Mouse (Mus musculus): ENCODE measurements at regions not wholly inside any gene's neighbourhood (a gene's known extent, or its start where the extent isn't known, plus 50 kb on each side); places are given as distances from the start of the nearest gene placed in this dataset.

GRCm38 (mm10) chr15:24556806-24557205, 856.8 kb downstream of the Basp1 start:
- TF ChIP-seq POLR2A (IDR thresholded peaks at IDR 0.05; ENCODE audit: low read depth, low read length) (no peak), CTCF (IDR thresholded peaks at IDR 0.05; ENCODE audit: extremely low read depth, insufficient read length, insufficient replicate concordance, low read depth, low read length) (no peak)
- Histone ChIP-seq H3K36me3 (ENCODE audit: control insufficient read depth, insufficient read depth, low read length) (no peaks in the 10 kb centered on the region), H3K4me1 (ENCODE audit: control insufficient read depth, insufficient read depth, insufficient read length, low read length) (no peaks in the 10 kb centered on the region), H3K4me3 (ENCODE audit: low read depth, low read length) (no peak overlapping the region), H3K27me3 (ENCODE audit: control insufficient read depth, insufficient read depth, low read length) (no peaks in the 10 kb centered on the region), H3K27ac (ENCODE audit: insufficient read depth, low read depth, low read length) (no peak overlapping the region)
- 88% methylated on average over 4 of the region's 4 CpGs for WGBS

- Histone ChIP-seq H3K4me3 (ENCODE audit: low read depth, low read length) (no peak overlapping the region), H3K27ac (ENCODE audit: insufficient read depth, low read depth, low read length) (no peak overlapping the region), H3K36me3 (ENCODE audit: control insufficient read depth, insufficient read depth, low read length) (no peaks in the 10 kb centered on the region), H3K27me3 (ENCODE audit: control insufficient read depth, insufficient read depth, low read length) (no peaks in the 10 kb centered on the region), H3K4me1 (ENCODE audit: control insufficient read depth, insufficient read depth, insufficient read length, low read length) (no peaks in the 10 kb centered on the region)
- 90% methylated on average over 3 of the region's 3 CpGs for WGBS
- no peak for TF ChIP-seq POLR2A (IDR thresholded peaks at IDR 0.05; ENCODE audit: low read depth, low read length)
- no peak for TF ChIP-seq CTCF (IDR thresholded peaks at IDR 0.05; ENCODE audit: extremely low read depth, insufficient read length, insufficient replicate concordance, low read depth, low read length)
These were observed 863.5 kb downstream of the Basp1 start for GRCm38 (mm10) chr15:24550108-24550507.

- H3K27me3 ChIP-seq (ENCODE audit: control insufficient read depth, insufficient read depth, low read length) = no peaks in the 10 kb centered on the region
- WGBS = 86% methylated on average over 3 of the region's 3 CpGs
- H3K4me3 ChIP-seq (ENCODE audit: low read depth, low read length) = no peak overlapping the region
- H3K36me3 ChIP-seq (ENCODE audit: control insufficient read depth, insufficient read depth, low read length) = no peaks in the 10 kb centered on the region
- no peak overlapping the region for H3K27ac ChIP-seq (ENCODE audit: insufficient read depth, low read depth, low read length)
- H3K4me1 ChIP-seq (ENCODE audit: control insufficient read depth, insufficient read depth, insufficient read length, low read length) = no peaks in the 10 kb centered on the region
- TF ChIP-seq POLR2A (IDR thresholded peaks at IDR 0.05; ENCODE audit: low read depth, low read length) (no peak), CTCF (IDR thresholded peaks at IDR 0.05; ENCODE audit: extremely low read depth, insufficient read length, insufficient replicate concordance, low read depth, low read length) (no peak)
These were observed 883.5 kb downstream of the Basp1 start for GRCm38 (mm10) chr15:24530065-24530464.

- 70% methylated on average over 5 of the region's 5 CpGs for WGBS
- H3K36me3 ChIP-seq (ENCODE audit: control insufficient read depth, insufficient read depth, low read length) = no peaks in the 10 kb centered on the region
- H3K4me1 ChIP-seq (ENCODE audit: control insufficient read depth, insufficient read depth, insufficient read length, low read length) = no peaks in the 10 kb centered on the region
- TF ChIP-seq CTCF (IDR thresholded peaks at IDR 0.05; ENCODE audit: extremely low read depth, insufficient read length, insufficient replicate concordance, low read depth, low read length) (no peak), POLR2A (IDR thresholded peaks at IDR 0.05; ENCODE audit: low read depth, low read length) (no peak)
- no peak overlapping the region for H3K4me3 ChIP-seq (ENCODE audit: low read depth, low read length)
- no peak overlapping the region for H3K27ac ChIP-seq (ENCODE audit: insufficient read depth, low read depth, low read length)
- H3K27me3 ChIP-seq (ENCODE audit: control insufficient read depth, insufficient read depth, low read length) = no peaks in the 10 kb centered on the region
These were observed 886.2 kb downstream of the Basp1 start for GRCm38 (mm10) chr15:24527379-24527778.

GRCm38 (mm10) chr15:24513926-24514325, 899.6 kb downstream of the Basp1 start:
- WGBS = 66% methylated on average over 9 of the region's 9 CpGs
- no peaks in the 10 kb centered on the region for H3K4me1 ChIP-seq (ENCODE audit: control insufficient read depth, insufficient read depth, insufficient read length, low read length)
- H3K36me3 ChIP-seq (ENCODE audit: control insufficient read depth, insufficient read depth, low read length) = no peaks in the 10 kb centered on the region
- H3K27ac ChIP-seq (ENCODE audit: insufficient read depth, low read depth, low read length) = no peak overlapping the region
- H3K4me3 ChIP-seq (ENCODE audit: low read depth, low read length) = no peak overlapping the region
- H3K27me3 ChIP-seq (ENCODE audit: control insufficient read depth, insufficient read depth, low read length) = no peaks in the 10 kb centered on the region
- no peak for TF ChIP-seq POLR2A (IDR thresholded peaks at IDR 0.05; ENCODE audit: low read depth, low read length)

- no peaks in the 10 kb centered on the region for H3K4me1 ChIP-seq (ENCODE audit: control insufficient read depth, insufficient read depth, insufficient read length, low read length)
- no peak overlapping the region for H3K4me3 ChIP-seq (ENCODE audit: low read depth, low read length)
- TF ChIP-seq CTCF (IDR thresholded peaks at IDR 0.05; ENCODE audit: extremely low read depth, insufficient read length, insufficient replicate concordance, low read depth, low read length) (no peak), POLR2A (IDR thresholded peaks at IDR 0.05; ENCODE audit: low read depth, low read length) (no peak)
- no peak overlapping the region for H3K27ac ChIP-seq (ENCODE audit: insufficient read depth, low read depth, low read length)
- H3K36me3 ChIP-seq (ENCODE audit: control insufficient read depth, insufficient read depth, low read length) = no peaks in the 10 kb centered on the region
- 74% methylated on average over 9 of the region's 9 CpGs for WGBS
- H3K27me3 ChIP-seq (ENCODE audit: control insufficient read depth, insufficient read depth, low read length) = no peaks in the 10 kb centered on the region
These were observed 911.5 kb downstream of the Basp1 start for GRCm38 (mm10) chr15:24501907-24502559.

GRCm38 (mm10) chr15:24486235-24486634, 927.3 kb downstream of the Basp1 start:
- 77% methylated on average over 2 of the region's 2 CpGs for WGBS
- H3K36me3 ChIP-seq (ENCODE audit: control insufficient read depth, insufficient read depth, low read length) = no peaks in the 10 kb centered on the region
- H3K27ac ChIP-seq (ENCODE audit: insufficient read depth, low read depth, low read length) = no peak overlapping the region
- H3K4me3 ChIP-seq (ENCODE audit: low read depth, low read length) = no peak overlapping the region
- no peak for TF ChIP-seq CTCF (IDR thresholded peaks at IDR 0.05; ENCODE audit: extremely low read depth, insufficient read length, insufficient replicate concordance, low read depth, low read length)
- TF ChIP-seq POLR2A (IDR thresholded peaks at IDR 0.05; ENCODE audit: low read depth, low read length) = no peak
- no peaks in the 10 kb centered on the region for H3K4me1 ChIP-seq (ENCODE audit: control insufficient read depth, insufficient read depth, insufficient read length, low read length)
- no peaks in the 10 kb centered on the region for H3K27me3 ChIP-seq (ENCODE audit: control insufficient read depth, insufficient read depth, low read length)
